Mouse (Mus musculus) heart, embryonic 10.5 days (tissue): ENCODE measurements around the gene Rapgef4. TPM values are rescaled to one million over a fixed set of nuclear protein-coding genes. Genes with fewer than 3 reads are reported as not detected.

Experiments used
- DNase-seq: peaks from one replicate; pipeline ENCODE4 v3.0.0-alpha.2; 2017; ENCODE audit warnings: low spot score
- H3K27ac ChIP-seq: fragments of 300-500 bp; sonication (generic); 2 replicates; pipeline ENCODE4 v1.5.1; 2016; ENCODE audit warnings: mild to moderate bottlenecking
- H3K27me3 ChIP-seq: fragments of 300-500 bp; sonication (generic); 2 replicates; pipeline ENCODE4 v1.6.1; 2016; ENCODE audit warnings: mild to moderate bottlenecking; ENCODE audit not compliant: poor library complexity, insufficient read depth, severe bottlenecking
- H3K36me3 ChIP-seq: fragments of 300-500 bp; sonication (generic); 2 replicates; pipeline ENCODE4 v1.6.1; 2016; ENCODE audit warnings: mild to moderate bottlenecking, moderate library complexity
- H3K4me1 ChIP-seq: fragments of 300-500 bp; sonication (generic); 2 replicates; pipeline ENCODE4 v1.6.1; 2016; ENCODE audit warnings: mild to moderate bottlenecking
- H3K4me3 ChIP-seq: fragments of 300-500 bp; sonication (generic); 2 replicates; pipeline ENCODE4 v1.5.1; 2016; ENCODE audit warnings: mild to moderate bottlenecking, moderate library complexity
- H3K9me3 ChIP-seq: fragments of 300-500 bp; sonication (generic); 2 replicates; pipeline ENCODE4 v1.6.1; 2016; ENCODE audit warnings: mild to moderate bottlenecking, moderate library complexity
- WGBS: fragments of 180-500 bp; shearing (Covaris S2); methylation state at CpG from one replicate; pipeline ENCODE4 v1.1.7; 2016; 5-methylcytosine and 5-hydroxymethylcytosine counted together
- polyA plus RNA-seq: library from polyadenylated mRNA; unstranded; fragments of >200 nt; fragmentation: Nextera tagmentation; extraction: Ambion mirVana; gene quantifications from 2 replicates; pipeline ENCODE4 v1.2.1, GENCODE M21; 2016

The Rapgef4 gene
- polyA plus RNA-seq, 1 experiment from 2014 or later = 3.1 TPM

- no peak for DNase-seq
- WGBS = 87% methylated on average over 6 of the region's 6 CpGs
- Histone ChIP-seq H3K36me3 (no peaks in the 10 kb centered on the region), H3K4me3 (no peak overlapping the region), H3K27ac (no peak overlapping the region), H3K9me3 (no peaks in the 10 kb centered on the region), H3K27me3 (0 out of 2 replicates have a peak, but pooled peaks cover 6% of the 10 kb centered on the region), H3K4me1 (peaks cover 7% of the 10 kb centered on the region; the same call in 1 of the 2 replicates)
Observed at GRCm38 (mm10) chr2:72041087-72041486, 60.0 kb downstream of the Rapgef4 start.

GRCm38 (mm10) chr2:72042093-72042492 lies 61.1 kb downstream of the Rapgef4 start:
- Histone ChIP-seq H3K27me3 (no peaks in the 10 kb centered on the region), H3K9me3 (no peaks in the 10 kb centered on the region), H3K36me3 (no peaks in the 10 kb centered on the region), H3K4me1 (peaks cover 7% of the 10 kb centered on the region; the same call in 1 of the 2 replicates), H3K4me3 (no peak overlapping the region), H3K27ac (no peak overlapping the region)
- DNase-seq = no peak
- 92% methylated on average over 10 of the region's 10 CpGs for WGBS

GRCm38 (mm10) chr2:72044191-72044590 lies 63.2 kb downstream of the Rapgef4 start:
- H3K4me1 ChIP-seq = no peaks in the 10 kb centered on the region
- no peaks in the 10 kb centered on the region for H3K36me3 ChIP-seq
- DNase-seq = no peak
- no peaks in the 10 kb centered on the region for H3K27me3 ChIP-seq
- no peak overlapping the region for H3K4me3 ChIP-seq
- 39% methylated on average over 6 of the region's 6 CpGs for WGBS
- no peak overlapping the region for H3K27ac ChIP-seq
- no peaks in the 10 kb centered on the region for H3K9me3 ChIP-seq

- 88% methylated on average over 8 of the region's 8 CpGs for WGBS
- no peaks in the 10 kb centered on the region for H3K9me3 ChIP-seq
- H3K36me3 ChIP-seq = no peaks in the 10 kb centered on the region
- H3K4me3 ChIP-seq = no peak overlapping the region
- no peaks in the 10 kb centered on the region for H3K27me3 ChIP-seq
- no peak overlapping the region for H3K27ac ChIP-seq
- DNase-seq = no peak
- H3K4me1 ChIP-seq = no peaks in the 10 kb centered on the region
Observed at GRCm38 (mm10) chr2:72045024-72045423, 64.0 kb downstream of the Rapgef4 start.

- Histone ChIP-seq H3K27me3 (no peaks in the 10 kb centered on the region), H3K27ac (no peak overlapping the region), H3K4me3 (no peak overlapping the region), H3K36me3 (no peaks in the 10 kb centered on the region), H3K9me3 (no peaks in the 10 kb centered on the region), H3K4me1 (no peaks in the 10 kb centered on the region)
- WGBS = 82% methylated on average over 11 of the region's 11 CpGs
- no peak for DNase-seq
Observed at GRCm38 (mm10) chr2:72045659-72046058, 64.6 kb downstream of the Rapgef4 start.

- WGBS = 71% methylated on average over 7 of the region's 7 CpGs
Observed at GRCm38 (mm10) chr2:72050451-72050850, 69.4 kb downstream of the Rapgef4 start.

GRCm38 (mm10) chr2:72054280-72054679 lies 73.2 kb downstream of the Rapgef4 start:
- Histone ChIP-seq H3K27ac (peak overlapping the region; percentile 74), H3K27me3 (no peaks in the 10 kb centered on the region), H3K36me3 (no peaks in the 10 kb centered on the region), H3K4me1 (peaks cover 35% of the 10 kb centered on the region), H3K9me3 (no peaks in the 10 kb centered on the region), H3K4me3 (peak overlapping the region; percentile 52)
- 43% methylated on average over 5 of the region's 5 CpGs for WGBS
- DNase-seq = no peak

More at GRCm38 (mm10) chr2:72050451-72050850, 69.4 kb downstream of the Rapgef4 start:
- Histone ChIP-seq H3K9me3 (no peaks in the 10 kb centered on the region), H3K27ac (no peak overlapping the region), H3K4me1 (peaks cover 15% of the 10 kb centered on the region), H3K27me3 (no peaks in the 10 kb centered on the region), H3K4me3 (no peak overlapping the region), H3K36me3 (no peaks in the 10 kb centered on the region)
- DNase-seq = no peak

- no peak for DNase-seq
- no peaks in the 10 kb centered on the region for H3K27me3 ChIP-seq
- no peaks in the 10 kb centered on the region for H3K36me3 ChIP-seq
- H3K27ac ChIP-seq = no peak overlapping the region; the same call in 1 of the 2 replicates
- peak overlapping the region; percentile 31; the same call in 1 of the 2 replicates for H3K4me3 ChIP-seq
- 22% methylated on average over 6 of the region's 6 CpGs for WGBS
- no peaks in the 10 kb centered on the region for H3K9me3 ChIP-seq
- H3K4me1 ChIP-seq = peaks cover 35% of the 10 kb centered on the region
Observed at GRCm38 (mm10) chr2:72054736-72055135, 73.7 kb downstream of the Rapgef4 start.

GRCm38 (mm10) chr2:72055476-72055875 lies 74.4 kb downstream of the Rapgef4 start:
- no peaks in the 10 kb centered on the region for H3K27me3 ChIP-seq
- no peak overlapping the region for H3K4me3 ChIP-seq
- no peaks in the 10 kb centered on the region for H3K9me3 ChIP-seq
- 67% methylated on average over 5 of the region's 5 CpGs for WGBS
- H3K4me1 ChIP-seq = peaks cover 35% of the 10 kb centered on the region
- H3K36me3 ChIP-seq = no peaks in the 10 kb centered on the region
- peak overlapping the region; percentile 59; the same call in 1 of the 2 replicates for H3K27ac ChIP-seq
- DNase-seq = no peak

GRCm38 (mm10) chr2:72056081-72056874 lies 75.2 kb downstream of the Rapgef4 start:
- H3K4me1 ChIP-seq = peaks cover 35% of the 10 kb centered on the region
- no peak for DNase-seq
- H3K27ac ChIP-seq = peak overlapping the region; percentile 59; the same call in 1 of the 2 replicates
- H3K9me3 ChIP-seq = no peaks in the 10 kb centered on the region
- H3K36me3 ChIP-seq = no peaks in the 10 kb centered on the region
- H3K4me3 ChIP-seq = no peak overlapping the region
- 69% methylated on average over 11 of the region's 11 CpGs for WGBS
- H3K27me3 ChIP-seq = no peaks in the 10 kb centered on the region

GRCm38 (mm10) chr2:72062931-72063330 lies 81.9 kb downstream of the Rapgef4 start:
- Histone ChIP-seq H3K9me3 (no peaks in the 10 kb centered on the region), H3K36me3 (no peaks in the 10 kb centered on the region), H3K27me3 (no peaks in the 10 kb centered on the region), H3K4me3 (no peak overlapping the region), H3K27ac (no peak overlapping the region), H3K4me1 (no peaks in the 10 kb centered on the region)
- no peak for DNase-seq
- 68% methylated on average over 4 of the region's 4 CpGs for WGBS

- 72% methylated on average over 9 of the region's 9 CpGs for WGBS
- no peak overlapping the region for H3K27ac ChIP-seq
- no peaks in the 10 kb centered on the region for H3K27me3 ChIP-seq
- no peaks in the 10 kb centered on the region for H3K9me3 ChIP-seq
- DNase-seq = no peak
- H3K4me3 ChIP-seq = no peak overlapping the region
- no peaks in the 10 kb centered on the region for H3K36me3 ChIP-seq
- peaks cover 6% of the 10 kb centered on the region; the same call in 1 of the 2 replicates for H3K4me1 ChIP-seq
Observed at GRCm38 (mm10) chr2:72068505-72068904, 87.5 kb downstream of the Rapgef4 start.

GRCm38 (mm10) chr2:72070086-72070485 lies 89.0 kb downstream of the Rapgef4 start:
- no peak for DNase-seq
- Histone ChIP-seq H3K4me1 (peaks cover 6% of the 10 kb centered on the region; the same call in 1 of the 2 replicates), H3K9me3 (no peaks in the 10 kb centered on the region), H3K36me3 (no peaks in the 10 kb centered on the region), H3K27me3 (no peaks in the 10 kb centered on the region), H3K27ac (no peak overlapping the region), H3K4me3 (no peak overlapping the region)
- WGBS = 68% methylated on average over 8 of the region's 8 CpGs
